Mouse (Mus musculus): ENCODE results near the gene Grid1.

DNA sequence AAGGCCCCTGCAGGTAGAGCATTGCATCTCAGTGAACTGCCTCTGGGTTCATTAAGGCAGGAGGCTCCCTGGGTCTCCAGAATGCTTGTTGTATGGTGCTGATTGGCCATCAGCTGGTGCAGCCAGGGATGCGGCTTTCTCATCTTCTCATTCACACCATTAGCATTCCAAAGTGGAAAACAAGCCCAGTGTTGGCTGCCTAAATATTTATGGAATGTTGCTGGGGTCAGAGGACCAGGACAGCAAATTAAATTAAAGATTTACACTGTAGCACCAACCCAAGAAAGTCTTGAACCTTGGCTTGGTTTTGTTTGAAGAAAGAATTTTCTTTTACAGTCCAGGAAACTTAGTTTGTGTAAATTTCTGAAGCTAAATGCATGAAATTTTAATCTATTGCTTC, 97.2 kb downstream of the Grid1 start:
- TF ChIP-seq CTCF (conservative IDR thresholded peaks at IDR 0.05; ENCODE audit: insufficient read depth, insufficient read length, low read depth, low read length) (no peak), POLR2A (IDR thresholded peaks at IDR 0.05; ENCODE audit: low read depth, low read length) (no peak)

Measured in kidney, adult 2 months (tissue).